Mouse (Mus musculus) megakaryocyte, embryonic 14.5 days (primary cell): ENCODE measurements around the gene Ubqln4.

Source experiments
- FLI1 ChIP-seq: IDR thresholded peaks from 2 replicates; pipeline ENCODE4 v1.6.1; 2012; ENCODE audit warnings: low read length, inconsistent platforms, mixed read lengths
- GATA1 ChIP-seq: IDR thresholded peaks from 3 replicates; pipeline ENCODE4 v1.6.1; 2012; ENCODE audit warnings: mixed read lengths, low read length, inconsistent platforms, borderline replicate concordance

GRCm38 (mm10) chr3:88511559-88511958 lies 42.0 kb upstream of the Ubqln4 start:
- TF ChIP-seq GATA1 = no peak
- no peak for TF ChIP-seq FLI1
